Mouse (Mus musculus) thymus, adult 2 months (tissue): ENCODE results near the gene Cux2. TPM values are rescaled to one million over a fixed set of nuclear protein-coding genes. Genes with fewer than 3 reads are reported as not detected.

Source experiments
- DNase-seq: peaks from one replicate; pipeline ENCODE4 v3.0.0; 2021
- H3K27ac ChIP-seq: fragments of 200-500 bp; 2 replicates; pipeline ENCODE4 v1.5.1; 2012; ENCODE audit warnings: low read length, control low read depth; ENCODE audit not compliant: control insufficient read depth, insufficient read depth
- H3K27me3 ChIP-seq: fragments of 200-500 bp; 2 replicates; pipeline ENCODE4 v1.6.1; 2012; ENCODE audit warnings: mild to moderate bottlenecking, low read length, moderate library complexity, mixed read lengths; ENCODE audit not compliant: control insufficient read depth, insufficient read depth
- H3K36me3 ChIP-seq: fragments of 200-500 bp; 2 replicates; pipeline ENCODE4 v1.6.1; 2012; ENCODE audit warnings: mild to moderate bottlenecking, low read length, moderate library complexity; ENCODE audit not compliant: control insufficient read depth, insufficient read depth
- H3K4me1 ChIP-seq: fragments of 200-500 bp; replicated peaks from 2 replicates; pipeline ENCODE4 v1.6.1; 2012; ENCODE audit warnings: low read length; ENCODE audit not compliant: control insufficient read depth, insufficient read depth
- H3K4me3 ChIP-seq: fragments of 200-500 bp; 2 replicates; pipeline ENCODE4 v1.5.1; 2012; ENCODE audit warnings: mild to moderate bottlenecking, low read length, control low read depth, moderate library complexity; ENCODE audit not compliant: control insufficient read depth, insufficient read depth
- CTCF ChIP-seq: fragments of 200-500 bp; IDR thresholded peaks from 2 replicates; pipeline ENCODE4 v1.5.1; 2012; ENCODE audit warnings: mild to moderate bottlenecking, control low read depth, low read length, moderate library complexity, borderline replicate concordance; ENCODE audit not compliant: control insufficient read depth, poor library complexity, insufficient read depth; ENCODE audit errors: extremely low read depth
- POLR2A ChIP-seq: fragments of 200-500 bp; IDR thresholded peaks from 2 replicates; pipeline ENCODE4 v1.6.1; 2012; ENCODE audit warnings: mild to moderate bottlenecking, low read length, control low read depth, moderate library complexity; ENCODE audit not compliant: control insufficient read depth, poor library complexity, insufficient read depth; ENCODE audit errors: extremely low read depth
- WGBS: fragments of 180-500 bp; shearing (Covaris S2); methylation state at CpG from one replicate; pipeline ENCODE4 v1.1.7; 2018; 5-methylcytosine and 5-hydroxymethylcytosine counted together
- polyA plus RNA-seq: library from polyadenylated mRNA; depleted of rRNA; stranded (reverse); fragments of >200 nt; gene quantifications from 2 replicates; pipeline ENCODE4 v1.2.3, GENCODE M21; 2012

The Cux2 gene
- polyA plus RNA-seq, 1 experiment: 0.75 TPM

DNA sequence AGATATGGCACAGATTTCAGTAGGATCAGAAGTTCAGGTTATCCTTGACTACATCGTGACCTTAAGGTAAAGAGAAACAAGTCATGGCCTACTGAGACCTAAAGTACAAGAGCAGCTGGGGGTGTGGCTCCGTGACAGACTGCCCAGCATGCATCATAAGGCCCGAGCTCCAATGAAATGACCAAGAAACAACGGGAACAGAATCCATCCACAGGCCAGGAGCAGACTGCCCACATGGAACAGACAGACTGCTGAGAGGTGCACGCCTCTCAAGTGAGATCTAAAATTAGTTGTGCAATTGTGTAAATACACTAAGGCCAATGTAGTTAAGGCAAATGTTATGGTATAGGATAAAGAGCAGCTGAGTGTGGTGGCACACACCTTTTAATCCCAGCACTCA, 228.3 kb downstream of the Cux2 start:
- H3K4me1 ChIP-seq: peaks cover 23% of the 10 kb centered on the region; the same call in 1 of the 2 replicates
- no peak overlapping the region for H3K27ac ChIP-seq
- peaks cover 35% of the 10 kb centered on the region for H3K36me3 ChIP-seq
- WGBS: 97% methylated on average over 5 of the region's 5 CpGs
- no peak for TF ChIP-seq POLR2A
- no peak for TF ChIP-seq CTCF
- no peak overlapping the region for H3K4me3 ChIP-seq
- DNase-seq: no peak
- H3K27me3 ChIP-seq: no peaks in the 10 kb centered on the region

DNA sequence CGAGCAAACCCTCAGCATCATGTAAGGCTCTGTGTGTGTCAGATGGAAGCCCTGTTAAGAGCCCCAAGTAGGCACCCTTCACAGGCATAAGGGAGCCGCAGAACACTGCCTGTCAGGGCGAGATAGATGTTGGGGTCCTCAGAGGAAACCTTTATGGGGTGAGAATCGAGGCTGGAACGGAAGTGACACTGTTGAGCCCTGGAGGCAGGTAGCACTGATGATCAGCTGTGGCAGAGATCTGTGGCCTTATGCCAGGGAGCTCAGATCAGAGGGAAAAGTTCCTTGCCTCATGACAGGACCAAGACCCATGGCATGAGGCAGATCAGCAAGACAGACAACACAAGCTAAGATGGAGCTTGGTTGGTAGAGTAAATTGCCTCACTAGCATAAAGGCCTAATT, 228.8 kb downstream of the Cux2 start:
- peaks cover 34% of the 10 kb centered on the region for H3K36me3 ChIP-seq
- no peaks in the 10 kb centered on the region for H3K27me3 ChIP-seq
- TF ChIP-seq POLR2A (no peak), CTCF (no peak)
- DNase-seq: no peak
- no peak overlapping the region for H3K4me3 ChIP-seq
- WGBS: 76% methylated on average over 5 of the region's 5 CpGs
- H3K4me1 ChIP-seq: peaks cover 23% of the 10 kb centered on the region; the same call in 1 of the 2 replicates
- H3K27ac ChIP-seq: no peak overlapping the region

DNA sequence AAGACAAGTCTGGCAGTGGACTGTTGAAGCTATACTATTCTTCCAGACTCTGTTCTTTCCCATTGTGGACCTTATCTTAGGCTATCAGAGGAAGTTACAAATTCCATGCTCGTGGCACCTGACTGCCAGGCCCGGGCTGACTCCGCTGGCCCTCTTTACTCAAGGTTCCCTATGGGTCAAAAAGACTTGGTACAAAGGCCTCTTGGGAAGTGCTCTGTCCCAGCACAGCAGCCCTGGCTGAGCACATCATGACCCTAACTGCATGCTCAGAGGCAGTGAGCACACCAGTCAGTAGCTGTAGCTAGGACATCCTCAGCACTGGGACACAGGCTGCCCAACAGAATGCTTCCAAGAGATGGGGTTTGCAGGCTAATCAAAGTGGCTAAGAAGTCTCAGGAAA, 229.2 kb downstream of the Cux2 start:
- Histone ChIP-seq H3K27me3 (no peaks in the 10 kb centered on the region), H3K36me3 (peaks cover 38% of the 10 kb centered on the region), H3K27ac (no peak overlapping the region), H3K4me3 (no peak overlapping the region), H3K4me1 (peaks cover 23% of the 10 kb centered on the region; the same call in 1 of the 2 replicates)
- no peak for DNase-seq
- no peak for TF ChIP-seq POLR2A
- TF ChIP-seq CTCF: no peak
- 69% methylated on average over 3 of the region's 3 CpGs for WGBS

DNA sequence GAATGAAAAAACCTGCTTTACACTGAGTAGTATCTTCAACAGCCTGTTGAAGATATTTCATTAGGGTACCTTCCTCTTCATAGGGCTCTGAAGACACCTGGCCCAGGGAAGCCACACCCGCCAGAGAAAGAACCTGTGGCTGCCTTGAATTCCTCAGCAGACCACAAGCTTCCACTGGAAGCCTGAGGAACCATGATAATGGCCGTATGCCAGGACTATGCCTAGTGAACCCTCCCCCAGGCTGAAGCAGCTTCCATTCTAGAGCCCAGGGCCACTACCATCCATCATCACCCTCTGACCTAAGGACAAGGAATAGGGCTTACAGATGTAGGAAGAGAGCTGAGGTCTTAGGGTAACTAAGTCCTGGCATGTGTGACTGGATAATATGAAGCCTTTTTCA, 229.7 kb downstream of the Cux2 start:
- TF ChIP-seq CTCF (no peak), POLR2A (no peak)
- no peak for DNase-seq
- no peaks in the 10 kb centered on the region for H3K27me3 ChIP-seq
- 32% methylated on average over 2 of the region's 2 CpGs for WGBS
- no peak overlapping the region for H3K4me3 ChIP-seq
- no peak overlapping the region for H3K27ac ChIP-seq
- H3K36me3 ChIP-seq: peaks cover 35% of the 10 kb centered on the region
- peaks cover 23% of the 10 kb centered on the region; the same call in 1 of the 2 replicates for H3K4me1 ChIP-seq

DNA sequence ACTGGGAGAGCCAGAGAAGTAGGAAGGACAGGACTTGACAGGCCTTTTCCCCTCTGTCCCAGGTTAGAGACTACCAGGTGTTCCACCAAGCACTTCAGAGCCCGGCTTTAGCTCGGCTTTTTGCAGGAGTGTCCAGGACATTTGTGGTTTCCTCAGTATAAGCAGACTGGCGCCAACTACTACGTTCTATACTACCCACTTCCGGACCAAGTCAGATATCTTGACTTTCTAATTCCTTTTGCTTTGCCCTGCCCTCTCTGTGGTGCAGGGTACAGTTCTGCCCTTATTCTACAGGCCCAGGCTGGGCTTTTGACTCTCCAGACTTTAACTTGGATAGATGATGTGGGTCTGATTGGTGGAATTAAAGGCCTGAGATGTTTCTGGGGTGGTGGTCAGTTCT, 230.3 kb downstream of the Cux2 start:
- H3K4me1 ChIP-seq: peaks cover 23% of the 10 kb centered on the region; the same call in 1 of the 2 replicates
- H3K27ac ChIP-seq: peak overlapping the region; percentile 6; the same call in 1 of the 2 replicates
- no peak for DNase-seq
- H3K4me3 ChIP-seq: no peak overlapping the region
- WGBS: 15% methylated on average over 5 of the region's 5 CpGs
- peaks cover 31% of the 10 kb centered on the region for H3K36me3 ChIP-seq
- H3K27me3 ChIP-seq: no peaks in the 10 kb centered on the region
- TF ChIP-seq POLR2A (no peak), CTCF (no peak)

DNA sequence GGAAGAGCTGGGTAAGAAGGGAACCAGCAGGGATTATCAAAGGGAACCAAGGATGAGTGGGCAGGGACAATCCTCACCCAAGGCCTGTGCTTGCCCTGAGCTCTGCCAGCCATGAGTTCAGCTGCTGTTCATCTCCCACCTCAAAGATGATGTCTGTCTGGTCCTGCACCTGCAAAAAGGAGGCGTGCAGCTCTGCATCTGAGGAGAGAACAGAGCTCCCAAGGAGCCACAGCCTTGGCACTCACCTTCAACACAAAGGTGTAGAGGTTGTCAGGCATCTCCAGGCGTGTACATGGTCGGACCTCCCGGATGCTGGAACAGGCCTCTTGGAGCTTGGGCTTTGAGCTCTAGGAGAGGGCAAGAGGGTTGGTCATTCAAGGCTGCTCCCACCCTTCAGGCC, 231.0 kb downstream of the Cux2 start:
- DNase-seq: no peak
- H3K36me3 ChIP-seq: peaks cover 31% of the 10 kb centered on the region
- H3K4me1 ChIP-seq: peaks cover 18% of the 10 kb centered on the region; the same call in 1 of the 2 replicates
- TF ChIP-seq CTCF (no peak), POLR2A (no peak)
- 87% methylated on average over 4 of the region's 4 CpGs for WGBS
- no peak overlapping the region for H3K27ac ChIP-seq
- no peaks in the 10 kb centered on the region for H3K27me3 ChIP-seq
- H3K4me3 ChIP-seq: no peak overlapping the region

DNA sequence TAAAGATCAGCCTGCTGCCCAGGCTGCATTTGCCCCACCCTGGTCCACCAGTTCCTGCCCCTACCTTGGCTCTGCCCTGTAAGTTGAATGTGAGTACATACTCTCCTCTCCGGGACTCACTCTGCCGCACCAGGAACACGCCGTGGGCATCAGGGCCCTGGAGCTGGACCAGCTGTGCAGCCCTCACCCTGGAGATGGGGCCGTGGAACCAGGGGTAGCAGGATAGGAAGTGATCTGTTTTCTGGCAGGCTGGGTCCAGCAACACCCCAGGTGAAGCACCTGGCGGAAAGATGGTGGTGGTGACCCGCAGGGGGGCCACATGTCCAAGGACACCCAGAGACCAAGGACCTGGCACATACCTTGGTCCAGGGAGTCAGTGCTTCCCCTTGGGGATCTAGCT, 231.5 kb downstream of the Cux2 start:
- Histone ChIP-seq H3K4me1 (peaks cover 14% of the 10 kb centered on the region; the same call in 1 of the 2 replicates), H3K27ac (no peak overlapping the region), H3K27me3 (no peaks in the 10 kb centered on the region), H3K4me3 (no peak overlapping the region), H3K36me3 (peaks cover 31% of the 10 kb centered on the region)
- WGBS: 94% methylated on average over 7 of the region's 7 CpGs
- TF ChIP-seq POLR2A (no peak), CTCF (no peak)
- no peak for DNase-seq
